Mouse (Mus musculus) kidney, postnatal 14 days (tissue): ENCODE data around the gene Slain2.
"Not testable (repeated sequence)": the region's sequence is repeated elsewhere in the genome, so short reads cannot be mapped to it uniquely, and the experiment has no call there.

Experiments used
- DNase-seq: peaks from one replicate; pipeline ENCODE4 v3.0.0; 2022; ENCODE audit warnings: mixed read lengths

Gene Slain2

GRCm38 (mm10) chr5:72902312-72902711 lies 11.8 kb upstream of the Slain2 start:
- no peak for DNase-seq

GRCm38 (mm10) chr5:72902876-72903516 lies 11.1 kb upstream of the Slain2 start:
- DNase-seq, result no peak

- DNase-seq, result no peak
Measured at GRCm38 (mm10) chr5:72904903-72905790, 9.0 kb upstream of the Slain2 start.

DNA sequence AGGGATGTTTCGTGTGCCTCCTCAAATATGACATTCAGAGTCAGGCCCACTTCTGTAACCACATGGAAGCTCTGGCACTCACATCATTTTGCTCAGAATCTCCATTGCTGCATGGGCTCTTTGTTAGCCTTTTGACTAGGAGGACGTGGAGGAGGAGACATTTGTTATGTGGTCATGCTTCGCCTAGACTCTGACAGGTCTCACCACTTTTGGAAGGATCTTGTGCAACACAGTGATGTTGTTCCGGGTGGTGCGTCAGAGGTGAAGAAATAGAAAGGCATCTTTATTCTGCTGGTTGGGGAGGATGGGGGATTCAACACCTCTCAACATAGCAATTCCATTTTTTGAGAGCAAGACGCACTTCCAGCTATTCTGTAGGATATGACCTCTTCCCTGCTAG lies 6.7 kb upstream of the Slain2 start:
- no peak for DNase-seq

DNA sequence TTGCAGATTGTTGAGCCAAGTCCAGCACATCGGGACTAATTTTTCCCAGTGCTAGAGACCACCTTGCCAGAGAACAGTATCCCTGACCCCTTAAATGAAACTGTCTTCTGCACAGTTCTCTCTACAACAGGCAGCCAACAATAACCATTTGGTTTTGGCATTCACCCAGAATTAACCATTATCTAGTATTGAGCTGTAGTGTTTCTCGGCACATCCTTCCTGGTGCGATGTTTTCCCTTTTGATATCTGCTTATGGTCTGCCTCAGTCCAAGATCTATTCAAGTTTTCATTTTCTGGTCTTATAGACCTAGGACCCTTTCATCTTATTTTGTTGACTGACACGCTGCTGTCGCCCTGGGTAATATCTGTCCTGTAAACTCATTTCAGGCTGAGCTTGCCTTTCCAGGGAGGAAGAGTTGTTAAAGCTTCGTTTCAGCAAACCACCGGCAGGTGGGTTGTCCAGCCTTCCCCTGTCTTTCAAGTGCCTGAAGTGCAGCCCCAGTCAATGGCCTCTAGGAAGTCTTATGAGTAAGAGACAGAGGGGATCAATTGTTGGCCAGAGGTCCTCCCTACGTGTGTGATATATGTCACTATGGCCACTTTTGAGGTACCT lies 5.7 kb upstream of the Slain2 start:
- DNase-seq, result no peak

DNA sequence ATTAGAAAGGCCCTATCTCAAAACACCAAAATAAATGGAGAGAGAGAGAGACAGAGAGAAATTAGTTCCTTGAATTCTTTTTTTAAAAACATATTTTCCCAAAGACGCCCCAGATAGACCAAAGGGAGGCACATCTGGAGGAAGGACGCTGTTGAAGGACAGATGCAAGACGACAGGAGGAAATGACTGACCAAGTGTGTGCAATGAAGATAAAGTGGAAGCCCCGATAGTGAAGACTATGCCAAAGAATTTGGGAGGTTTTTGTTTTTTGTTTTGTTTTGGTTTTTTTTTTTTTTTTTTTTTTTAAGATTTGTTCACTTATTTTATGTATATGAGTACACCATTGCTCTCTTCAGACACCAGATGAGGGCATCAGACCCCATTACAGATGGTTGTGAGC lies 4.7 kb upstream of the Slain2 start:
- no peak for DNase-seq

DNA sequence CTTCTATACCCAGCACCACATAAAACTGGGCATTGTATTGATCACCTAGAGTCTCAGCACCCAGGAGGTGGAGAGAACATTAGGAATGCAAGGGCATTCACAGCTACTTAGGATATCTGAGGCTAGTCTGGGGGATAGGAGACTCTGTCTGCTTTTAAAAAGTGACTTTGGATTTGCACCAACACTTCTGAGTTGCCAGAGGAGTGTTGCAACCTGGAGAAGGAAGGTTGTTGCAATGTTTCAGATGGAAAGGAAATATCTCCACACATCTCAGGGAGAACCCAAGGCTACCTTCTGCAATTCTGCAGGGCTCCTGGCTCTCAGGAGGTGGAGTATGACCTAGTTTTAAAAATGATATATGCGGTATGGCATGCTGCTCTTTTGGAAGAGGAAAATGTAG lies 3.7 kb upstream of the Slain2 start:
- no peak for DNase-seq

DNA sequence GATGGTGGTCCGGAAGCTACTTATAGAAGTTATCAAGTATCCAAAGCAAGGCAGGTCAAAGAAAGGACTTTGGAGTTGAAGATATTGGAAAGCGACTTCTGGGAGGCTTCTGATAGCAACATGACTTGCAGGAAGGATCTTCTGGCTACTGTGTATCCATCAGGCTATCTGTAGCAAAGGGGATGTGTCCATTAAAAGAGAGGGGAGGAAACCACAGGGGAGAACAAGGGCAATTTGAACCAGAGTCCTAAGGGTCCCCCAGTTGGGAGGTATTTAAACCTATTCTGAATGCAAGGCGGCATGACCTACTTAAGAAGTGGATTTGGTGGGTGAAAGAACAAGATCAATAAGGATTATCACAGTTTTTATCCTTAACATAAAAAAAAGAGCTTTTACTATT lies 2.8 kb upstream of the Slain2 start:
- DNase-seq, result no peak

- no peak for DNase-seq
Measured at GRCm38 (mm10) chr5:72914633-72915561, 793 bp downstream of the Slain2 start.

- DNase-seq, result no peak
Measured at GRCm38 (mm10) chr5:72916048-72916447, 1.9 kb downstream of the Slain2 start.

GRCm38 (mm10) chr5:72916851-72917250 lies 2.7 kb downstream of the Slain2 start:
- no peak for DNase-seq

GRCm38 (mm10) chr5:72920416-72920815 lies 6.3 kb downstream of the Slain2 start:
- no peak for DNase-seq

DNA sequence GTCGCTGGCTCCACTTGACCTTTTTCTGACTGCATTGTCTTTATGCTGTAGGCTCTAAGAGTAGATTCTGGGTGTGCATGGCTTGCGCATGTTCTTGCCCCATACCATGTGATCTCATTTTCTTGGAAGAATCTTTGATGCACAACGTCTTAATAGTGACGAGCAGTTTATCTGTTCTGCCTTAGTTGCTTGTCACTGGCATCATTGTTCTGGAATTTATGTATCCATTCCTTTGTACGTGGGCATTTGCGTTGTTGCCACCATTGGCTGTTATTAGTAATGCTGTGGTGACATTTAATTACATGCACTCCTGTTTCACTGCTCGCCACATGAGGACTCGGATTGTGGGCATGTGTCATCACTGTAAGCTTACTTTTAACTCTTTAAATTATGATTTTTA lies 7.1 kb downstream of the Slain2 start:
- no peak for DNase-seq

DNA sequence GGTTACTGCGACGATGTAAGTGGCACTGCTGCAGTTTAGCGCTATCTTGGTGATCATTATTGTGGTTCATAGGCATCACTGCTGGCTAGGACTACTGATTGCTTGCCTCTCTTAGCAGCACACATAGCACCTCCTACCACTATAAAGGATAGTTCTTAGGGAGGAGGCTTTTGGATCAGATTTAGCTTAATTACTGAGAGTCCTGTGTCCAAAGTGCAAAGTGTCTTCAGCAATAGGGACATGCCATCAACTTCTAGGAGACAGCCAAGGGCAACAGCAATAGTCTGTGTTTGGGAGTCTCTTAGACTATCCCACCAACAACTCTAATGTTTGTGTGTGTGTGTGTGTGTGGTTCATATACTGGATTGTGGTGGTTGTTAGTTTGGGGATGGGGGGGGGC lies 8.7 kb downstream of the Slain2 start:
- DNase-seq, result no peak

DNA sequence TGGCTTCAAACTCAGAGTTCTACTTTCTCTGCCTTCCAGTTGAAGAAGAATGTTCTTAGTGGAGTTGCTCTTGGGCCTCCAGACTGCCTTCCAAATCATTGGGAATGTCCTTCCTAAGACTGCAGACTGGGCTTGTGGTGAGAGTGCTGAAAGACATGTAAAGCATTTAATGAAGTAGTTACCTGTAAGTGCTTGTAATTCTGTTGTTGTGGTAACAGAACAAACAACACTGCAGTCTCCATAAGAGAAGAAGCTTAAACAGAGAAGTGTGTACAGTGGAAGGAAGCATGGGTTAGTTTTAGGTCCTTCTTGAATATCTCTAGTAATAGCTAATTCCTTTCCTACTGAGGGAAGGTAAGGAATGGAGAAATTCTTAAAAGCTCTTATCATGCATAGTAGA lies 13.0 kb downstream of the Slain2 start:
- DNase-seq, result no peak

DNA sequence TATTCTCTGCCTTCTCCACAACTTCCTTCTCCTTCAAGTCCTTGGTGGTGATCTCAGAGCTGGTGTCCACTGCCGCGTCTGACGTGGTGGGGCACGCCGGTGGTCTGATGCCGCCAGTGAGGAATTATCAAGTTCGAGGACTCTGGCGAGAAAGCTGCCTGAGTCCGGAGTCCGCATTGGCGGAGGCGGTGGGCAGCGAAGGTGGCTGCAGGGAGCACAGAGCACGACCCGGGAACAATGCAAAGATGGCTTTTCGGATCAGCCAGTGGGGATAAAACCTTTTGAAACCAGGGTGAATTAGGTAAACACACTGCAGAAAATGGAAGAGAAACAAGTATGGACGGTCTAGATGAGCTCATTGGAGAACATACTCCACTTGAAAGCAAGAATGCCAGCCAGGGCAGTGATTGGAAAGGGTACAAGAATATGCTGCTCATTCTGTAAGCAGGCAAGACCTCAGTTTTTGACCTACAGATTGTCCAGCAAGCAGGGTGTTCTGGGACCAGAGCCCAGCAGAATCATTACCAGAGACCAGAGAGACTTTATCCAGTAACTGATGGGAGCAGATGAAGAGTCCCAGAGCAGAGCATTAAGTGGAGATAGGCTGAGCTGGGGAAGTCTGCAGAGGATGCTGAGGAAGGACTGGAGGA lies 19.0 kb downstream of the Slain2 start:
- no peak for DNase-seq

DNA sequence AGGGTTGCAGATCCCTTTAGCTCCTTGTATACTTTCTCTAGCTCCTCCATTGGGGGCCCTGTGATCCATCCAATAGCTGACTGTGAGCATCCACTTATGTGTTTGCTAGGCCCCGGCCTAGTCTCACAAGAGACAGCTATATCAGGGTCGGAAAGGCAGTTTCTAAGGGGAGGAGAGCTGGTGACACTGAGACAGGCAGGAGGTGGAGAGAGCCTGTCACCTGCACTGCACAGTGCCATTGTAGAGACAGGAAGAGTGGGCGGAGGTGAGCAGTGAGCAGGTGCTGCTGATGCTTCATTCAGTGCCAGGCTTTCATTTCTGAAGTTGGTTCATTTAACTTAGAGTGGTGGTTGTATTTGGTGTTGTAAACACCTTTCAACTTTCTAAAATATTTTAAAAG lies 24.3 kb downstream of the Slain2 start:
- not testable (repeated sequence) for DNase-seq

- DNase-seq, result no peak
Measured at GRCm38 (mm10) chr5:72939311-72939710, 25.2 kb downstream of the Slain2 start.

DNA sequence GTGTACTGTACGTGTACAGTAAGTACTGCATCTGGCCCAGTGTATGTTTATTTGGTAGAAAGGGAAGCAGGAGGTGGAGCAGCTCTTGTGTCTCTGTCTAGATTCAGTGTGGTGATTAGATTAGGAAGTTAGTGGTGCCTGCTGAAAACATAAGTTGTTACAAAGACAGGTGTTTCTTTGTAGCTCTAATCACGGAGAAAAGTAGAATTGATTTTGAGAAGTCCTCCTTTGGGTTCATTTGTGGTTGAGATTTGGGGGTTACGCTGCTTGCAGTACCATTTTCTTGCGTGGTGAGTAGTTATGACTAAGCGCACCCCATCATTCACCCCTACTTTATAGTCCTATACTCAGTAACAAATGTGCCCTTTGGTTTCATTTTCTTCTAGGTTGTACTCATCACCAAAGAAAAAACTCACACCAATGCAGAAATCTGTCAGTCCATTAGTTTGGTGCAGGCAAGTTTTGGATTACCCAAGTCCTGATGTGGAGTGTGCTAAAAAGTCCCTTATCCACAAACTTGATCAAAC lies 26.9 kb downstream of the Slain2 start:
- DNase-seq, result no peak

DNA sequence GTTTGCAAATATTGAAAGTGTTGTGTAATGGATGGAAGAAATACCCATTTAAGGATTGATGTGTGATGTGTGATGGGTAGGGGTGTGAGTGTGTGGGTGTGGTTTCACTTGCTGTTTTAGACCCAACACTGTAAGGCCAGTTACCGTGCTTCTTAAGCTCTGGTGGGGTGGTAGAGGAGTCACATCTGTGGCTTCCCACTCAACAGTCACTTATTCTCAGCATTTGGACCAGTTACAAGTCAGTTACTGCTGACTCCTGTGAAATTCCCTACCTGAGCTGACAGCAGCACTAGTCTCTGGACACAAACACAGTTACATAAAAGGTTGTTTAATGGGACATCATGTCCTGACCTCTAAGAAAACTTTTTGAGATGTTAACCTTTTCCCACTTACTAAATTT lies 34.0 kb downstream of the Slain2 start:
- peak; percentile 40 for DNase-seq

DNA sequence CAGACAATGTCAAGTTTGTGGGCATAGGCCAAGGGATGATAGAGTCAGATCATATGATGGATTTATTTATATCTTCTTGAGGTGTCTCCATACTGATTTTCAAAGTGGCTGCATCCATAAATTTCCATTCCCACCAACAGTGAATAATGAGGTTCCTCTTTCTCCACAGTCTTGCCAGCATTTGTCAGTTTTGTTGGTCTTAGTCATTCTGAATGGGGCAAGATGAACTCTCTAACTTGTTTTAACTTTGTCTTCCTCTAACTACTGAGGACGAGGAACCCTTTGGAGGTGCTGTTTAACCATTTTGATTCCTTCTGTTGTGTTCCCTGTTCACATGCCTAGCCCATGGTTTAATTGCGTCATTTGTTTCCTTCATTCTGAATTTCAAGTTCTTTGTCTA lies 36.1 kb downstream of the Slain2 start:
- DNase-seq, result no peak

DNA sequence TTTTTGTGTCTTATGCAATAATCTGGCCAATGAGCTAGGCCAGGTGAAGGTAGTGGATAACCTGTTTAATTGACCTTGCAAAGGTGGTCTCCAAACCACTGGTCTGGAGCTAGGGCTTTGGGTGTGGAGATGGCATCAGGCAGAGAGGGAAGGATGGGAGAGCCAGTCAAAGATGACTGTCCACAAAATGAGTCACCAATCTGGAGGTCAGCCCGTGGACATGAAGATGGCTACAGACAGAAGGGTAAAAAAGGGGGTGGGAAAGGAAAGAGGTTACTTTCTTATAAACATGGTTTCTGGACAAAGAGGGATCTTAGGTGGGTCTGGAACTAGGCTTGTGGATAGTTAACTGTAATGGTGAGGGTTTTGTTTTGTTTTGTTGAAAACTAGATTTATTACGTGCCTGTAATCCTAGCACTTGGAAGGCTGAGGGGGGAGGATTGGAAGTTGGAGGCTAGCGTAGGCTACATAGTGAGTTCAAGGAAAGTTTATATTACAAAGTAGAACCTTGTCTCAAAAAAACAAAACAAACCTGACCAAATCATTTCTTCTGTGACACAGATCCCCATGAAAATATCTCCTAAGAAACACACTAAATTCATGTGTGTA lies 40.0 kb downstream of the Slain2 start:
- no peak for DNase-seq
